Mouse (Mus musculus) urinary bladder, postnatal 4 days (tissue): ENCODE results near the gene Alkal2.

ENCODE experiments used
- DNase-seq, 2 experiments: peaks; one replicate each; pipeline ENCODE4 v3.0.0; 2021 to 2022; ENCODE audit warnings: low spot score in 2 of 2

Gene Alkal2

GRCm38 (mm10) chr12:30922401-30922800, 38.3 kb downstream of the Alkal2 start:
- DNase-seq = no peak

- DNase-seq = no peak
Measured at GRCm38 (mm10) chr12:30928182-30928581, 44.1 kb downstream of the Alkal2 start.

GRCm38 (mm10) chr12:30933299-30933698, 49.2 kb downstream of the Alkal2 start:
- no peak for DNase-seq

GRCm38 (mm10) chr12:30936899-30937298, 52.8 kb downstream of the Alkal2 start:
- no peak for DNase-seq
